ENCODE assay signal across 16 mouse cellular contexts in genomic region chr5:75762374-75762773, GRCm38 (mm10).
DNase-seq lines count a peak whose midpoint lies in the region; ATAC-seq and TF ChIP-seq lines count a peak whose summit lies in the region.
"Had no signal": no experiment of that assay in that cellular context is flagged by ENCODE, and none has a peak within 500 bp of the region (broad histone marks: within the 10 kb centered on the region; RNA-seq: fewer than 3 reads in every experiment).

No protein-coding gene starts in this region.

- H3K27me3 ChIP-seq in heart, embryonic 14.5 days (ENCODE audit: control insufficient read depth, insufficient read depth, low read length) = peaks cover 20% of the 10 kb centered on the region
- no peaks in the 10 kb centered on the region for H3K27me3 ChIP-seq in midbrain, embryonic 11.5 days (ENCODE audit: control insufficient read depth, insufficient read depth, low read length)
- no peaks in the 10 kb centered on the region for H3K27me3 ChIP-seq in midbrain, postnatal 0 days (ENCODE audit: insufficient read depth, low read length)
- H3K27me3 ChIP-seq: forebrain, embryonic 13.5 days; kidney, embryonic 15.5 days had no signal

- peak overlapping the region; percentile 39 for H3K4me2 ChIP-seq in heart, embryonic 14.5 days (ENCODE audit: low read length)
- no peak overlapping the region for H3K4me2 ChIP-seq in midbrain, embryonic 11.5 days
- H3K4me2 ChIP-seq in midbrain, postnatal 0 days (ENCODE audit: low read depth, low read length, poor library complexity, severe bottlenecking) = no peak overlapping the region
- H3K4me2 ChIP-seq: forebrain, embryonic 13.5 days; kidney, embryonic 15.5 days had no signal

- WGBS in heart, embryonic 14.5 days = 1% methylated on average over 6 of the region's 6 CpGs
- 76% methylated on average over 6 of the region's 6 CpGs for WGBS in midbrain, embryonic 11.5 days
- WGBS in midbrain, postnatal 0 days = 60% methylated on average over 6 of the region's 6 CpGs

- H3K4me1 ChIP-seq in heart, embryonic 14.5 days (ENCODE audit: control insufficient read depth in 2 of 2, insufficient read depth in 2 of 2, low read length in 2 of 2) = peaks cover 13 to 29% of the 10 kb centered on the region in 2 experiments
- H3K4me1 ChIP-seq in midbrain, embryonic 11.5 days (ENCODE audit: control insufficient read depth, insufficient read depth, low read length) = no peaks in the 10 kb centered on the region
- 0 out of 2 replicates have a peak, but pooled peaks cover 4% of the 10 kb centered on the region for H3K4me1 ChIP-seq in midbrain, postnatal 0 days (ENCODE audit: insufficient read depth, low read length)
- H3K4me1 ChIP-seq: forebrain, embryonic 13.5 days; kidney, embryonic 15.5 days had no signal

- no peak overlapping the region for H3K9ac ChIP-seq in heart, embryonic 14.5 days (ENCODE audit: low read length)
- H3K9ac ChIP-seq in midbrain, embryonic 11.5 days (ENCODE audit: low read length) = no peak overlapping the region
- no peak overlapping the region for H3K9ac ChIP-seq in midbrain, postnatal 0 days (replicated peaks; ENCODE audit: low read length, poor library complexity, severe bottlenecking)
- H3K9ac ChIP-seq: forebrain, embryonic 13.5 days; kidney, embryonic 15.5 days had no signal

- no peak overlapping the region for H3K4me3 ChIP-seq in heart, embryonic 14.5 days (ENCODE audit: control insufficient read depth in 1 of 2, insufficient read depth in 1 of 2, low read depth in 1 of 2, low read length in 2 of 2)
- H3K4me3 ChIP-seq in midbrain, embryonic 11.5 days (ENCODE audit: low read depth, low read length) = no peak overlapping the region
- no peak overlapping the region for H3K4me3 ChIP-seq in midbrain, postnatal 0 days (ENCODE audit: low read depth, low read length)
- H3K4me3 ChIP-seq: forebrain, embryonic 13.5 days; kidney, embryonic 15.5 days had no signal

- H3K27ac ChIP-seq in heart, embryonic 14.5 days (replicated peaks in 1 of 2; ENCODE audit: control insufficient read depth in 1 of 2, insufficient read depth in 1 of 2, low read depth in 2 of 2, low read length in 2 of 2) = peak overlapping the region in 1 of 2 experiments; percentile 26; a peak in 1 of 4 replicates
- H3K27ac ChIP-seq in midbrain, embryonic 11.5 days (ENCODE audit: low read depth, low read length) = no peak overlapping the region
- no peak overlapping the region for H3K27ac ChIP-seq in midbrain, postnatal 0 days (ENCODE audit: low read depth, low read length)
- H3K27ac ChIP-seq: forebrain, embryonic 13.5 days; kidney, embryonic 15.5 days; stomach, postnatal 0 days had no signal

- ATAC-seq in heart, embryonic 14.5 days (ENCODE audit: insufficient number of reproducible peaks, insufficient read depth, low FRiP score, low read depth) = no peak
- ATAC-seq in midbrain, embryonic 11.5 days (ENCODE audit: low FRiP score) = no peak
- no peak for ATAC-seq in midbrain, postnatal 0 days (ENCODE audit: low FRiP score)
- ATAC-seq in common myeloid progenitor, adult 5-6 weeks (replicated peaks; ENCODE audit: low read depth, poor library complexity, severe bottlenecking) = peak; percentile 26
- ATAC-seq in megakaryocyte progenitor cell, adult 5-6 weeks (replicated peaks; ENCODE audit: poor library complexity) = peak; percentile 52
- ATAC-seq: forebrain, embryonic 13.5 days had no signal

- DNase-seq in heart, adult 8-10 months (ENCODE audit: low spot score) = no peak
- DNase-seq in midbrain, embryonic 11.5 days (ENCODE audit: low spot score, missing footprints) = peak; percentile 47
- no peak for DNase-seq in midbrain, postnatal 0 days (ENCODE audit: low spot score)
- DNase-seq in urinary bladder, postnatal 4 days (ENCODE audit: low spot score in 2 of 2) = no peak
- no peak for DNase-seq in layer of hippocampus, adult 9-10 months (ENCODE audit: low spot score)
- DNase-seq: cerebellum, postnatal 10 days; heart, postnatal 36 days; lung, postnatal 14 days; spleen, adult 18-20 months; thymus, postnatal 36 days had no signal

- no peaks in the 10 kb centered on the region for H3K36me3 ChIP-seq in heart, embryonic 14.5 days (ENCODE audit: control insufficient read depth, insufficient read depth, low read length)
- no peaks in the 10 kb centered on the region for H3K36me3 ChIP-seq in midbrain, embryonic 11.5 days (ENCODE audit: control insufficient read depth, insufficient read depth, low read length)
- no peaks in the 10 kb centered on the region for H3K36me3 ChIP-seq in midbrain, postnatal 0 days (ENCODE audit: insufficient read depth, low read length)
- H3K36me3 ChIP-seq: kidney, embryonic 15.5 days had no signal

- H3K9me3 ChIP-seq in heart, embryonic 14.5 days (ENCODE audit: control insufficient read depth, low read length) = 0 out of 2 replicates have a peak, but pooled peaks cover 4% of the 10 kb centered on the region
- no peaks in the 10 kb centered on the region for H3K9me3 ChIP-seq in midbrain, embryonic 11.5 days (ENCODE audit: control insufficient read depth, low read length)
- no peaks in the 10 kb centered on the region for H3K9me3 ChIP-seq in midbrain, postnatal 0 days (ENCODE audit: low read length)
- H3K9me3 ChIP-seq: forebrain, embryonic 13.5 days; kidney, embryonic 15.5 days had no signal

- TF ChIP-seq CTCF in midbrain, postnatal 0 days (IDR thresholded peaks at IDR 0.05) = no peak

Comparison
In these comparisons a context has a peak if more than half of its experiments do, and no peak if none do; other contexts are left out.
1. ATAC-seq: peak in common myeloid progenitor, adult 5-6 weeks (single experiment) and megakaryocyte progenitor cell, adult 5-6 weeks (single experiment); none in heart, embryonic 14.5 days (single experiment), midbrain, embryonic 11.5 days (single experiment) and midbrain, postnatal 0 days (single experiment).